Mouse (Mus musculus) hindbrain, embryonic 10.5 days (tissue): ENCODE results near the gene Oscp1. TPM values are rescaled to one million over a fixed set of nuclear protein-coding genes. Genes with fewer than 3 reads are reported as not detected.

Source experiments
- DNase-seq: peaks from one replicate; pipeline ENCODE4 v3.0.0-alpha.2; 2017; ENCODE audit warnings: low spot score
- H3K27ac ChIP-seq: fragments of 300-500 bp; sonication (generic); 2 replicates; pipeline ENCODE4 v1.5.1; 2016; ENCODE audit warnings: mild to moderate bottlenecking, moderate library complexity
- H3K27me3 ChIP-seq: fragments of 300-500 bp; sonication (generic); 2 replicates; pipeline ENCODE4 v1.6.1; 2016; ENCODE audit warnings: mild to moderate bottlenecking; ENCODE audit not compliant: poor library complexity, insufficient read depth, severe bottlenecking
- H3K36me3 ChIP-seq: fragments of 300-500 bp; sonication (generic); 2 replicates; pipeline ENCODE4 v1.6.1; 2016; ENCODE audit warnings: mild to moderate bottlenecking, moderate library complexity
- H3K4me1 ChIP-seq: fragments of 300-500 bp; sonication (generic); replicated peaks from 2 replicates; pipeline ENCODE4 v1.6.1; 2016; ENCODE audit warnings: mild to moderate bottlenecking
- H3K4me3 ChIP-seq: fragments of 300-500 bp; sonication (generic); 2 replicates; pipeline ENCODE4 v1.5.1; 2016; ENCODE audit warnings: mild to moderate bottlenecking, moderate library complexity
- H3K9me3 ChIP-seq: fragments of 300-500 bp; sonication (generic); 2 replicates; pipeline ENCODE4 v1.6.1; 2016; ENCODE audit warnings: mild to moderate bottlenecking, moderate library complexity
- WGBS: fragments of 180-500 bp; shearing (Covaris S2); methylation state at CpG from one replicate; pipeline ENCODE4 v1.1.7; 2016; 5-methylcytosine and 5-hydroxymethylcytosine counted together
- polyA plus RNA-seq: library from polyadenylated mRNA; unstranded; fragments of >200 nt; fragmentation: Nextera tagmentation; extraction: Ambion mirVana; gene quantifications from 2 replicates; pipeline ENCODE4 v1.2.1, GENCODE M21; 2016

Oscp1 gene
- polyA plus RNA-seq, 1 experiment from 2014 or later, result 30.9 TPM

DNA sequence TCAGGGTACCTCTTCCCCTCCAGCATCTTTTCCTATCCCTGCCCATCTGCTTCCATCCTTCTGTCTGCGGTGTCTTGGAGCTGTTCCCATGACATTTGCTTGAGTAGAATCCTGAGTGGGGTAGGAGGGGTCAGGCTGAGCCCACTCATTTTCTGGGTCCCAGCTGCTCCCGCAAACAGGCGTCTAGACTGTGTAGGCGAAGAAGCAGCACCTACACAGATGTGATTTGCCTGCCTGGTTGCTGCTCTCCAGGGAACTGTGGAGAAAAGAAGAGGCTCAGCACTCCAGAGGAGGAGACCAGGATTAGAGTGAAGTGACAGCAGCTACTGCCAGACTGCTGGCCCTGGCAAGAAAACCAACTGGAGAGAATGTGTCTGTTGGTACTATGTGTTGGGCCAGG lies 60.3 kb downstream of the Oscp1 start:
- H3K36me3 ChIP-seq, result peaks cover 40% of the 10 kb centered on the region
- no peak for DNase-seq
- H3K27ac ChIP-seq, result no peak overlapping the region
- peaks cover 18% of the 10 kb centered on the region for H3K4me1 ChIP-seq
- H3K9me3 ChIP-seq, result peaks cover 10% of the 10 kb centered on the region; the same call in 1 of the 2 replicates
- 92% methylated on average over 4 of the region's 4 CpGs for WGBS
- H3K4me3 ChIP-seq, result no peak overlapping the region
- no peaks in the 10 kb centered on the region for H3K27me3 ChIP-seq

DNA sequence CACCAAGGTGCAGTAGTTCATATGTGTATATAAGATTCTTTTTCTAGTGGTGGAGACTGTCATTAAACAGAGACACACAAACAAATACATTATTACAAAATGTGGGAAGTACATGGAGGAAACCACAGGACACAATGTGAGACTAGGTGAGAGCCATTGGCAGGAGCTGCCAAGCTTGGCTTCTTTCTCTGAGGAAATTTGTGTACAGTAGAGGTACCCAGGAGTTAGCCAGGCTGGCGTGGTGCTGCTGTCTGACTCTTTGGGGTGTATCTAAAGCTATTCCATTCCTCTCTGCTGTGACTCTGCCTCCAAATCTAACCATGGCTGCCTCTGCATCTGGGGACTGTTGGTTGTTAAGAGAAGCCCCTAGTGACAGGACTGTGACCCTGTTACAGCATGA lies 60.7 kb downstream of the Oscp1 start:
- Histone ChIP-seq H3K27ac (no peak overlapping the region), H3K36me3 (peaks cover 44% of the 10 kb centered on the region)

DNA sequence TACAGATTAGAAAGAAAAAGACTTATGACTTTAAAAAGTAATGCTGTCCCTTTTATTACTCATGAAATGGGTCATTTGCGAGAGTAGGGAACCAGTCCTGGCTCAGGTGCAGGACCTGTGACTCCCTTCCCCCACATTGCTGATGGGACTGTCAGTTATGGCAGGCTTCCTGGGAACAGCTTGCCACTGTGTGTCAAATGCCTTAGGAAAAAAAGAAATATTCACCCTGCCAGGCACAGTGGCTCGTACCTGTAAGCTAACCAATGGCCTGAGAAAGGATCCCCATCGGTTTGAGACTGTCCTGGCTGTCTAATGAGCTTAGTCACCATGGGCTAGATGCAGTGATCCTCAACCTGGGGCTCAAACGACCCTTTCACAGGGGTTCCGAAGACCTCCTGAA lies 61.7 kb downstream of the Oscp1 start:
- Histone ChIP-seq H3K27me3 (no peaks in the 10 kb centered on the region), H3K27ac (no peak overlapping the region), H3K36me3 (peaks cover 54% of the 10 kb centered on the region), H3K4me1 (peaks cover 10% of the 10 kb centered on the region), H3K4me3 (no peak overlapping the region), H3K9me3 (peaks cover 10% of the 10 kb centered on the region; the same call in 1 of the 2 replicates)
- no peak for DNase-seq
- 92% methylated on average over 5 of the region's 5 CpGs for WGBS

More for the DNA sequence above, 60.7 kb downstream of the Oscp1 start:
- Histone ChIP-seq H3K4me1 (peaks cover 14% of the 10 kb centered on the region), H3K27me3 (no peaks in the 10 kb centered on the region), H3K9me3 (peaks cover 10% of the 10 kb centered on the region; the same call in 1 of the 2 replicates), H3K4me3 (no peak overlapping the region)
- DNase-seq, result no peak
- 84% methylated on average over 1 of the region's 1 CpGs for WGBS

DNA sequence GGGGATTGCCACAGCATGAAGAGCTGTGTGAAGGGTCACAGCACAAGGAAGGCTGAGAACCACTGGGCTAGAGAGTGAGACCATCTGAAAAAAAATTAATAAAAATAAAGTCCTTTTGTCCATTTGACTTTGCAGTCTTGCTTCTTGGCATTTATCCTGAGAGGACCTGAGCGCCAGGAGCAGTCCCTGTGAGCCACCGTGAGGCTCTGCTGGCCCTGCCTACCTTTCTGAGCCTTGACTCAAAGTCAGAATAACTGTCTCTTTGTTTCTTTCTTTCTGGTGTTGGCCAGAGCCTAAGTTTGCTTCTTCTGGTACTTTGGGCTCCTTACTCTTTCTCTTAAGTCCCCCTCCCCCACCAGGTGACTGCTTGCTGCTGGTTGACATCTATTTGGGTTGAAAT lies 62.1 kb downstream of the Oscp1 start:
- H3K4me1 ChIP-seq, result peaks cover 6% of the 10 kb centered on the region
- 97% methylated on average over 2 of the region's 2 CpGs for WGBS
- H3K27ac ChIP-seq, result no peak overlapping the region
- peaks cover 59% of the 10 kb centered on the region for H3K36me3 ChIP-seq
- no peak overlapping the region for H3K4me3 ChIP-seq
- H3K9me3 ChIP-seq, result peaks cover 10% of the 10 kb centered on the region; the same call in 1 of the 2 replicates
- DNase-seq, result no peak
- no peaks in the 10 kb centered on the region for H3K27me3 ChIP-seq

DNA sequence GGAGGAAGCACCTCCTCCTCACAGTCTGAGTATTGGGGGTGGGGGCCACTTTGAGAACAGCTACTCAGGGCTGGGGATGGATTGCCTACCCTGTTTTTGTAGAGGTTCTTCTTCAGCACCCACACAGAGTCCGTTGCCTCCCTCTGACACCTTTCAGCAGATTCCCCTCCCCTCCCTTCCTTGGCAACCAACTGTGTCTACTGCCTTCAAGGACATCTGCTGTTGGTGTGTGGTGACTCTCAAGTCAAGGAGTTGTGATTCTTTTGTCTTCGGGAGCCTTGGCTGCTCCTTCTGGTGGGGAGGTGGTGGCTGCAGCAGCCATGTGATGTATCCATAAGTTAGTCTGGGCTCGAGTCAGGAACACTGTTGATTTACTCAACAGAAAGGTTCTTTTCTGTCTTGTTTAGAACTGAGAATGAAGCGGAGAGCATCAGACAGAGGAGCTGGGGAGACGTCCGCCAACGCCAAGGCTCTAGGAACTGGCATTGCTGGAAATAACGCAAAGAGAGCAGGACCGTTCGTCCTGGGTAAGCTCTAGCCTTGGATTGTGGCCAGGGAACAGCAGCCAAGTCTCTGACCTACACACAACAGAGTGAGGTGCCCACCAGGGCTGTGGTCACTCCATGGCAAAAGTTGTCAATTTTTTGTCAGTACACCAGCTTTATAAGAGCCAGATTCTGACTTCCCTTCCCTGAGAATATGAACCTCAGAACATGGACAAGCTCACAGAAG lies 65.1 kb downstream of the Oscp1 start:
- Histone ChIP-seq H3K36me3 (peaks cover 84% of the 10 kb centered on the region), H3K27me3 (no peaks in the 10 kb centered on the region)

DNA sequence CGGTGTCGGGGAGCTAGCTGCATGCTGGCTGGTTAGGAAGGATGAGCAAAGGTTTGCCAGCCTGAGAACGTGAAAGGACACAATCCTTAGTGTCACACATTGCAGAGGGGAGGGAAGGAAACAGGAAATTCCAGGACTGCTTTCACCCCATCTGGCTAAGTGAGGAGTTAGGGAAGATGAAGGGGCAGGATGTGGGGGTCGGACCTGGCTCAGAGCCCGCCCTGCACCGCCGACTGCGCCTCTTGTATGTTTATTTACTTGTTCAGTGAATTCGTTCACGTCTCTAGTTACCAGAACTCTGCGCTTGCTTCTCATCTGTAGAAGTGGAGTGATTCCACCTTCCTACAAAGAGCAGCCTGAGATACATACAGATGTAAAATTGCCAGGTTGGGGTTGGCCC lies 72.1 kb downstream of the Oscp1 start:
- Histone ChIP-seq H3K4me1 (peaks cover 39% of the 10 kb centered on the region), H3K9me3 (no peaks in the 10 kb centered on the region), H3K36me3 (peaks cover 94% of the 10 kb centered on the region), H3K4me3 (no peak overlapping the region), H3K27me3 (no peaks in the 10 kb centered on the region), H3K27ac (peak overlapping the region; percentile 50; the same call in 1 of the 2 replicates)
- peak; percentile 28 for DNase-seq
- WGBS, result 66% methylated on average over 11 of the region's 11 CpGs

More for the DNA sequence above, 65.1 kb downstream of the Oscp1 start:
- DNase-seq, result no peak
- Histone ChIP-seq H3K9me3 (peaks cover 10% of the 10 kb centered on the region; the same call in 1 of the 2 replicates), H3K4me1 (no peaks in the 10 kb centered on the region), H3K4me3 (no peak overlapping the region), H3K27ac (no peak overlapping the region)
- 91% methylated on average over 10 of the region's 10 CpGs for WGBS

DNA sequence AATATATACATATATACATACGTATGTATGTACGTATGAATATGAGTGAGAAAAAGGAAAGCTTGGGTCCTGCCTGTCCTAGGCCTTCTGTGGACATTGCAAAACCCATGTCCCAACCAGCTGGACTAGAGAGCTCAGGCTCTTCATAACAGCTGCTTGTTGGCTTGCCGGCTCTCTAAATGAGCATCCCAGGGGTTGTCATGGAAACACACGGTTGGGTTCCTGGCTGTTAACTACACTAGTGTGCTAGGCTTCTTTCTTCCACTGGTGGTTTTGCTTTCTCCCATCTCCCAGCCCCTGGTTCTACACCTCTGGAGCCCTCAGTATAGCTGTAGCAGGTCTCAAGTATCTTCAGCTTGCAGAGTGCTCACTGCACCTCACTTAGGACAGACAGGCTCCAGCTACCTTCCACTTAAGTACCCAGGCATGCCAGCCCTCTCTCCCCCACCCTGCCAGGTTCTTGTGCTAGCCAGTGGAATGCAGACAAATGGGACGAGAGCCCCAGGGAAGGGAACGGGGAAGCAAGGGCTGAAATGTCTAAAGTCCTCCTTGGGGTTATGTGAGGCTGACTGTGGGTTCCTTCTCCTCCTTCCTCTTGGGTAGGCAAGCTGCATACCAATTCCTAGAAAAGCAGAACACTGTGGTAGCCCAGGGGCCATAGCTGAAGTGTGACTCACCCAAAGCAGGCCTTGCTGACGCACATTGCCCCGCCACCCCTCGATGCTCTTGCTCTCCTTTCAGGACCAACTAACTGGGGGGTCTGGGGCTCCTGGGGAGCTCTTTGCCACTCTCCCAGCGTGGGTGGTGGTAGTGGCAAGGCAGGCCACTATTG lies 73.1 kb downstream of the Oscp1 start:
- H3K27ac ChIP-seq, result peak overlapping the region; percentile 68
- H3K4me3 ChIP-seq, result no peak overlapping the region
- peaks cover 94% of the 10 kb centered on the region for H3K36me3 ChIP-seq
- no peaks in the 10 kb centered on the region for H3K9me3 ChIP-seq
- 65% methylated on average over 10 of the region's 10 CpGs for WGBS
- H3K4me1 ChIP-seq, result peaks cover 39% of the 10 kb centered on the region
- no peaks in the 10 kb centered on the region for H3K27me3 ChIP-seq
- DNase-seq, result peak; percentile 40

DNA sequence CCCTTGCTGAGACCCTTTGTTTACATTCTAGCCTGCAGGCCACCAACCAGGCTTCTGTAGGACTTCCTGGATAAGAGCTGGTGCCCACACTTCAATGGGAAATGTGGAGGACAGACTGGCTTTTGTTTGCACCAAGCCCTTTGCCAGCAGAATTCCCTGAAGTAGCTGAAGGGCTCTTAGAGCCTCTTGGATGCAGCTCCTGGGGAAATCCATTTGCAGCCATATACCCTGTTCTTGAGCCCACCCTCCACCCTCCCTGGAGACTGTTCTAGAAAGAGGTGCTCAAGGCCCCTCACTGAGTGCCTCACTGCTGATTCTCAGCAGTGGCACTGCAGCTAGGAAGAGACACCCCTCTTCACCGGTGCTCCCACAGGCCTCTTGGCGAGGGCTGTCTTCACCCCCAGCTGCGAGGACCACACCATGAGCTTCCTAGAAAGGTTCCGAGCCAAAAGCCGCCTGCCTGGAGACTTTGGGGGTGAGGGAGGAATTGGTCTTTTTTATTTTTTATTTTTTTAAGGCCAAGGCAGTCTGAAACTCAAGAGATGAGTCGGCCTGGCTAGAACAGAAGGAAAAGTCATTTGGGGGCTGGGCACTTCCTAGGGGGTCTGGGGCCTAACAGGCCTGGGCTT lies 74.4 kb downstream of the Oscp1 start:
- Histone ChIP-seq H3K27me3 (no peaks in the 10 kb centered on the region), H3K4me1 (peaks cover 39% of the 10 kb centered on the region), H3K4me3 (no peak overlapping the region), H3K36me3 (peaks cover 92% of the 10 kb centered on the region), H3K27ac (peak overlapping the region; percentile 68), H3K9me3 (no peaks in the 10 kb centered on the region)
- no peak for DNase-seq
- 76% methylated on average over 6 of the region's 6 CpGs for WGBS

DNA sequence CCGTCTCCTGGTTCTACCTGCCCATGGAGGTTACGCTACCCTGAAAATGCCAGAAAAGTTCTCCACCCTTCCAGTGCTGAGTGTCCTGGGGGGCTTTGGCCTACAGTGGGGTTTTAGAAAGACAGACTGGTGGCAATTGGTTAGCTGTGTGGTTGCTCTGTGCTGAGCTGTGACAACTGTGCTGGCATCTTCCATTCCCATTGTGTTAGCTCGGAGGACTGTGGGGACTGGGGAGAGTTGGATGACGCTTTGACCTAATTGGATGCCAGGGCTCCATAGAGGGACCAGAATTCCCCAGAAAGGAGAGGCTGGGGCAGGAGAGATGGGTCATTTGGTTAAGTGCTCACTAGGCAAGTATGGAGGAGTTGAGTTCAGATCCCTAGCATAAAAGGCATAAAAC lies 75.9 kb downstream of the Oscp1 start:
- Histone ChIP-seq H3K36me3 (peaks cover 92% of the 10 kb centered on the region), H3K9me3 (no peaks in the 10 kb centered on the region), H3K4me3 (no peak overlapping the region), H3K27me3 (no peaks in the 10 kb centered on the region), H3K27ac (no peak overlapping the region), H3K4me1 (peaks cover 39% of the 10 kb centered on the region)
- WGBS, result 94% methylated on average over 4 of the region's 4 CpGs
- DNase-seq, result no peak

DNA sequence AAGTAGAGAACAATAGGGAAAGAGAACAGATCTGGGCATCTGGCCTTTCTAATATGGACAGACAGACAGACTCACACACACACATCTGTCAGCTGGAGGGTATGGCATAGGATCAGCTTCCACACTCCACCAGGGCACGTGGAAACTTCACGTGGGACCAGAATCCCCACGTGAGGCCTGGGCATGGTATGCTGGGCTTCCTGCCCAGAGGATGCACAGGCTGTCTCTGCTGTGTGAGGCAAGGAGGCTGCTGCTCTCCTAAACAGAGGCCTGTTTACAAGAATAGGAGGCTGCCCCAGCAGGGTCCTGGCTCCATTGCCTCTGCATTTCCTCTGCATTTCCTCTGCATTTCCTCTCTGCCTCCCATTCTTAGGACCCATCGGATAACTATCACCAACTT lies 76.3 kb downstream of the Oscp1 start:
- WGBS, result 88% methylated on average over 4 of the region's 4 CpGs
- Histone ChIP-seq H3K36me3 (peaks cover 92% of the 10 kb centered on the region), H3K9me3 (no peaks in the 10 kb centered on the region), H3K27me3 (no peaks in the 10 kb centered on the region), H3K27ac (no peak overlapping the region), H3K4me1 (peaks cover 39% of the 10 kb centered on the region), H3K4me3 (no peak overlapping the region)
- no peak for DNase-seq

DNA sequence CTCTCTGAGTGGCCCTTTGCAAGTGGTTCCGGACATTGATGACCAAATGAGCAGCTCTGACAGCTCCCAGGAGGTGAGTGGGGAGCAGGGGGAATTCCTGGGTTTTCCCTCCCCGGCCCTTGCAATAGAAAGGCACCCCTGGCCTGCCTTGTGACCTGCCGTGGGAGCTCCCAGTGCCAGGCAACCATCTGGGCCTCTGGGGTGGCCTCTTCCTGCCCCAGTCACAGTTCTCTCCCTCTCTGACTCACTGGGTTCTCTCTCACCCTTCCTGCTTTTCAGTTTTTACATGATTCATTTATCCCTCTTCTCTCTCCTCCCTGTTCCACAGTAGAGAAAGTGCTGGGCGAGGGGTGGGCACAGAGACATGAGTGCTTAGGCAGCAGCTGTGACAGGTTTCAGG lies 79.4 kb downstream of the Oscp1 start:
- H3K27ac ChIP-seq, result no peak overlapping the region
- H3K36me3 ChIP-seq, result peaks cover 70% of the 10 kb centered on the region
- H3K27me3 ChIP-seq, result no peaks in the 10 kb centered on the region
- DNase-seq, result no peak
- no peak overlapping the region for H3K4me3 ChIP-seq
- peaks cover 15% of the 10 kb centered on the region for H3K4me1 ChIP-seq
- no peaks in the 10 kb centered on the region for H3K9me3 ChIP-seq
- WGBS, result 79% methylated on average over 4 of the region's 4 CpGs

DNA sequence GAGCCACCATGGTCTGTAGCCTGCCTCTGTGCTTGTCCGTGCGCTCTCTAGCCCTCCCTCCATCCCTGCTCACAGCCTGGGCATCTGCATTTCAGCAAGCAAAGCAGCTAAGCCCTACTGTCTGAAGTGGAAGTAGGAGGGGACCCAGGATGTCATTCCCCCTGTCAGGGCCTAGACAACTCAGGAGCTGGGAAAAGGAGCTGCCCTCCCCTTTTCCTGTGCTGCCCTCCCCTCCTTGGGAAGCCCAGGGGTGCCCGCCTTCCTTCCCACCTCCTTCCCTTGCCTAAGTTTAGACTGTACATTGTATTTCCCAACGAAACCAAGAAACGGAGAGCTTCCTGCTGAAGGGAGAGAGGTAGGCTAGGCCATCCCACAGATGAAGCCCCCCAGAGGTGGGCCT lies 82.7 kb downstream of the Oscp1 start:
- no peaks in the 10 kb centered on the region for H3K9me3 ChIP-seq
- H3K36me3 ChIP-seq, result peaks cover 44% of the 10 kb centered on the region
- peaks cover 14% of the 10 kb centered on the region; the same call in 1 of the 2 replicates for H3K4me1 ChIP-seq
- 73% methylated on average over 5 of the region's 5 CpGs for WGBS
- no peak for DNase-seq
- H3K4me3 ChIP-seq, result no peak overlapping the region
- peaks cover 3% of the 10 kb centered on the region; the same call in 1 of the 2 replicates for H3K27me3 ChIP-seq
- peak overlapping the region; percentile 9; the same call in 1 of the 2 replicates for H3K27ac ChIP-seq
